Mouse (Mus musculus) spleen, adult 2 months (tissue): ENCODE results near the gene Gp1ba. TPM values are rescaled to one million over a fixed set of nuclear protein-coding genes. Genes with fewer than 3 reads are reported as not detected.

ENCODE experiments used
- DNase-seq, 2 experiments: peaks; one replicate each; pipeline versions ENCODE4 v3.0.0 to v3.0.0-alpha.2; 2012 to 2021; ENCODE audit warnings: low spot score in 2 of 2, low read depth in 1 of 2
- H3K27ac ChIP-seq: fragments of 200-500 bp; 2 replicates; pipeline ENCODE4 v1.5.1; 2012; ENCODE audit warnings: low read length, inconsistent platforms; ENCODE audit not compliant: insufficient read depth
- H3K27me3 ChIP-seq: fragments of 200-500 bp; 2 replicates; pipeline ENCODE4 v1.6.1; 2012; ENCODE audit warnings: mild to moderate bottlenecking, moderate library complexity, low read length, inconsistent platforms; ENCODE audit not compliant: control insufficient read depth, insufficient read depth
- H3K36me3 ChIP-seq: fragments of 200-500 bp; 2 replicates; pipeline ENCODE4 v1.6.1; 2012; ENCODE audit warnings: mild to moderate bottlenecking, low read length, inconsistent platforms; ENCODE audit not compliant: control insufficient read depth, insufficient read depth
- H3K4me1 ChIP-seq: fragments of 200-500 bp; 2 replicates; pipeline ENCODE4 v1.6.1; 2011; ENCODE audit warnings: inconsistent platforms; ENCODE audit not compliant: control insufficient read depth, insufficient read depth, insufficient read length
- H3K4me3 ChIP-seq: fragments of 200-500 bp; 2 replicates; pipeline ENCODE4 v1.5.1; 2011; ENCODE audit warnings: mild to moderate bottlenecking, inconsistent platforms; ENCODE audit not compliant: insufficient read depth, insufficient read length; ENCODE audit errors: extremely low read depth
- CTCF ChIP-seq: fragments of 200-500 bp; IDR thresholded peaks from 2 replicates; pipeline ENCODE4 v1.5.1; 2011; ENCODE audit warnings: mild to moderate bottlenecking, inconsistent platforms; ENCODE audit not compliant: insufficient read depth, insufficient read length, insufficient replicate concordance; ENCODE audit errors: extremely low read depth
- POLR2A ChIP-seq: fragments of 200-500 bp; IDR thresholded peaks from 2 replicates; pipeline ENCODE4 v1.6.1; 2011; ENCODE audit warnings: low read depth, low read length, inconsistent platforms
- WGBS: fragments of 180-500 bp; shearing (Covaris S2); methylation state at CpG from one replicate; pipeline ENCODE4 v1.1.7; 2018; 5-methylcytosine and 5-hydroxymethylcytosine counted together
- polyA plus RNA-seq: library from polyadenylated mRNA; depleted of rRNA; stranded (reverse); fragments of >200 nt; gene quantifications from 2 replicates; pipeline ENCODE4 v1.2.3, GENCODE M21; 2012

The Gp1ba gene
- polyA plus RNA-seq, 1 experiment, result 9.3 TPM

DNA sequence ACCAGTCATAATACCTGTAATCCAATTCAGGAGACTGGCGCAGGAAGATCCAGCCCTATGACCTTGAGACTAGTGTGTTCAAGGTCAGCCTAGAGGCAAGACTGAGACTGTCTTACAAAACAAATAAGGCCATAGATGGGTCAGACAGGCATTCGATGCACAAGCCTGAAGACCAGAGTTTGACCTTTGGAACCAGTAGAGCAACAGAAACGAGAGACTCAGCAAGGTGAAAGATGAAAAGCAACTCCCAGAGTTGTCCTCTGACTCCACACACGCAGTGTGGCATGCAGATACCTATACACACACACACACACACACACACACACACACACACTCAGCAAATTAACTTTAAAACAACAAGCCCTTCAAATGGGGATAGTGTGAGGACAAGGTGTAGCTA, 12.0 kb upstream of the Gp1ba start:
- Histone ChIP-seq H3K27me3 (no peaks in the 10 kb centered on the region), H3K4me3 (no peak overlapping the region), H3K36me3 (no peaks in the 10 kb centered on the region), H3K27ac (no peak overlapping the region), H3K4me1 (no peaks in the 10 kb centered on the region)
- no peak for TF ChIP-seq POLR2A
- TF ChIP-seq CTCF, result no peak
- 73% methylated on average over 4 of the region's 4 CpGs for WGBS
- no peak for DNase-seq

DNA sequence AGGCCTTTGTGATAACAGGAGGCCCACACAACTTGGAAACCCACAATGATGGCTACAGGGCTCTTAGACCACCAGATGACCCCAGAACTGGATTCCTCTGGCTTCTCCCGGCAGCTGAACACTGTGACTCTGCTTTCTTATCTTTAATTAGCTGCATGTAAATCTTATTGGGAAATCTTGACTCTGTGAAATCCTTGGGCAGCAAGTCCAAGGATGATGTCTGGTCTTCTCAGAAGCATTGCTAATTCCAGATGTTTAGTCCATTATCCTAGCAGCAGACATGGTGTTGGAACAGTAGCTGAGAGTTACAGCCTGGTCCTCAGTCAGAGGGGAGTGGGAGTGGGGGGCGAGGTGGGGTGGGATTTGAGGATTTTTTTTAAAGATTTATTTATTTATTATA, 10.5 kb upstream of the Gp1ba start:
- TF ChIP-seq CTCF, result no peak
- no peak for TF ChIP-seq POLR2A
- Histone ChIP-seq H3K4me3 (no peak overlapping the region), H3K27ac (no peak overlapping the region), H3K27me3 (no peaks in the 10 kb centered on the region), H3K4me1 (no peaks in the 10 kb centered on the region), H3K36me3 (no peaks in the 10 kb centered on the region)
- no peak for DNase-seq
- 67% methylated on average over 2 of the region's 2 CpGs for WGBS

DNA sequence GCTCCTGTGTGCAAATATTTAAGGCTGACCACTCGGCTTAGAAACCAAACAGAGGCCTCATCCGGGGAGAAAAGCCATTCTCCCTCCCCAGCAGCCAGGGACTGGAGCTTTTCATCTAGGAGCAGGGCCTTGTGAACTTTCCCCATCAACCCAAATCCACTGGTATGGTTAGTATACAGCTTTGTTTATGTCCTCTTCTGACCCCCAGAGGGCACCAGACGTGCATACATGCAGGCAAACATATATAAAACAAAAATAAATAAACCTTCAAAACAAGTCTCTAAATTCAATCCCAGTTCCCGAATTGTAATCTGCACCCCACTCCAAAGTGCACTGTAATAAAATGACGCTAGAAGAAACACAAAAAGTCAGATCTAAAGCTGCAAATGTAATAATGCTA, 9.4 kb upstream of the Gp1ba start:
- no peaks in the 10 kb centered on the region for H3K36me3 ChIP-seq
- peak in 1 of 2 experiments; percentile 33 for DNase-seq
- 60% methylated on average over 5 of the region's 5 CpGs for WGBS
- H3K4me1 ChIP-seq, result no peaks in the 10 kb centered on the region
- no peaks in the 10 kb centered on the region for H3K27me3 ChIP-seq
- H3K27ac ChIP-seq, result no peak overlapping the region
- no peak overlapping the region for H3K4me3 ChIP-seq
- peak; percentile 27; the same call in 1 of the 2 replicates for TF ChIP-seq CTCF
- no peak for TF ChIP-seq POLR2A

DNA sequence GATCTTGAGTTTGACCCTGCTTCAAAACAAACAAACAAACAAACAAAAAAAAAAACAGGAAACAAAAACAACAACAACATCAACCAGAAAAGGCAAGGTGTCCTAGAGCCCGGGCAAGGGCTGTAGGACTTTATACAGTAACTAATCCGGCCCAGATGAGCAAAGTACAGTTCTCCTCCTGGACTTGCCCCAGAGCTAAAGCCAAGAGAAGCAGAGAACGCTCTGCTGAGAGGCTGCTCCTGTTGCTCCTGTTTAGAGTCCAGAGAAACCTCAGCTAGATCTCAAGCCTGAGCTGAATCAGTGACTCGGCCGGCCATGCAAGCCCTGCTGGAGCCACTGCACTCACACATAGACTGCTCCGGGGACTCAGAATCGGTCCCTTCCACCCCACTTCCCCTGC, 8.8 kb upstream of the Gp1ba start:
- 63% methylated on average over 7 of the region's 7 CpGs for WGBS

DNA sequence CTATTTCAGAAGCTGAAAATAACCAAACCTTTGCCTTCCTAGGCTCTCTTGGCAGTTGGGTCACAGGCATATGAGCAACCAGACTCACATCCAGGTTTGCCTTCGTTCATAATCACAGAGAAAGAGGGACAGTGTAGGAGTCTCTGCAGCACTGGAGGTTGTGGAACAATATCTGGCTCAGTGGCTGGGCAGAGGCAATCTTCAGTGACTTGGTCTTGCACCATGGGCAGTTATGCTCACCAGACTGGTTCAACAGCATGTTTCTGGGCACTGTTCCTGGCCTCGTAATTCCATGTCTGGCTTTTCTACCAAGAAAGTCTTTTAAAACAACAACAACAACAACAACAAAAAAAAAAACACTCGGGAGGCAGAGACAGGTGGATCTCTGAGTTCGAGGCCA, 3.3 kb upstream of the Gp1ba start:
- TF ChIP-seq POLR2A (no peak), CTCF (no peak)
- Histone ChIP-seq H3K27me3 (no peaks in the 10 kb centered on the region), H3K4me1 (no peaks in the 10 kb centered on the region), H3K27ac (no peak overlapping the region), H3K36me3 (no peaks in the 10 kb centered on the region), H3K4me3 (no peak overlapping the region)
- WGBS, result 92% methylated on average over 4 of the region's 4 CpGs
- DNase-seq, result no peak

More for the DNA sequence above, 8.8 kb upstream of the Gp1ba start:
- no peak for DNase-seq
- TF ChIP-seq CTCF (no peak), POLR2A (no peak)
- no peaks in the 10 kb centered on the region for H3K36me3 ChIP-seq
- no peak overlapping the region for H3K27ac ChIP-seq
- no peaks in the 10 kb centered on the region for H3K4me1 ChIP-seq
- no peak overlapping the region for H3K4me3 ChIP-seq
- H3K27me3 ChIP-seq, result no peaks in the 10 kb centered on the region

DNA sequence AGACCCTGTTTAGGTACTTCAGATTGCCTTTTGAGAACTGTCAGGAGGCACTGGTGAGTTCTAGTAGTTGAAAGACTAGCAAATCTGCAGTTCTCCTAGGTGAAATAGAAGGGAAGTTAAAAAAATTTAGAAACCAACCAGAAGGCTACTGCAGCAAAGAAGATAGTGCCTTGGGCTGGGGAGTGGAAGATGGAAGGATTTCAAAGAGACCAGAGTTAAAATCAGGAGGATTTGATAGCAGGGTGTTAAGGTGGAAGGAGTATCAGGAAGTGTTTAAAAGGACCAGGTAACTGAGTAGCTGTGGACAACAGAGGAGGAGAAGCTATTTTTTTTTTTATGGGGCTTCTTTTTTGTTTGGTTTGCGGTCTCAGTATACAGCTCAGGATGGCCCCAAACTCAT, 1.2 kb upstream of the Gp1ba start:
- H3K36me3 ChIP-seq, result no peaks in the 10 kb centered on the region
- no peak overlapping the region for H3K4me3 ChIP-seq
- WGBS, result 92% methylated on average over 1 of the region's 1 CpGs

DNA sequence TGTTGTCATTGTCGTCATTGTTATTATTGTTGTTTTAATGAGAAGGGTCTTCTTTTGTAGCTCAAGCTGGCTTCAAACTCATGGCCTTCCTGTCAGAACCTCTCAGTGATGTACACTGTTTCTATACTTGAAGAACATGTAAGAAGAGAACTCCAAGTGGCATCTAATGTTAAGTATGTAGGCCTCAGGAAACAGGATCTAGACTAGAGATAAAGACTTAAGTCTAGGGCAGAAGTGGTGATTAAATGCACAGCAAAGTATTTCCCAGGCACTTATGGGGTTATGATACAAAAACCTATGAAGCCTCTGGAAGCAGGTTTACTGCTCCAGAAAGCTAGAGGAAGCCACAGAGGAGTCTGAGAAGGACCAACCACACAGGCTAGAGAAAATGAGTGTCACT, 629 bp upstream of the Gp1ba start:
- H3K4me3 ChIP-seq, result no peak overlapping the region
- 69% methylated on average over 1 of the region's 1 CpGs for WGBS
- H3K4me1 ChIP-seq, result no peaks in the 10 kb centered on the region
- DNase-seq, result no peak
- TF ChIP-seq POLR2A (no peak), CTCF (no peak)
- no peaks in the 10 kb centered on the region for H3K36me3 ChIP-seq
- no peak overlapping the region for H3K27ac ChIP-seq
- H3K27me3 ChIP-seq, result no peaks in the 10 kb centered on the region

More for the DNA sequence above, 1.2 kb upstream of the Gp1ba start:
- H3K4me1 ChIP-seq, result no peaks in the 10 kb centered on the region
- H3K27me3 ChIP-seq, result no peaks in the 10 kb centered on the region
- DNase-seq, result no peak
- no peak overlapping the region for H3K27ac ChIP-seq
- TF ChIP-seq CTCF (no peak), POLR2A (no peak)

DNA sequence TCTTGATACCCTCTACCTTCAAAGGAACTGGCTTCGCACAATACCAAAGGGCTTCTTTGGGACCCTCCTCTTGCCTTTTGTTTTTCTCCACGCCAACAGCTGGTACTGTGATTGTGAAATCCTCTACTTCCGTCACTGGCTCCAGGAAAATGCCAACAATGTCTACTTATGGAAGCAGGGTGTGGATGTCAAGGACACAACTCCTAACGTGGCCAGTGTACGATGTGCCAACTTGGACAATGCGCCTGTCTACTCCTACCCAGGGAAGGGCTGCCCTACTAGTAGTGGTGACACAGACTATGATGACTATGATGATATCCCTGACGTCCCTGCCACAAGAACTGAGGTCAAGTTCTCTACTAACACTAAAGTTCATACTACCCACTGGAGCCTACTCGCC, 1.1 kb downstream of the Gp1ba start:
- Histone ChIP-seq H3K4me1 (no peaks in the 10 kb centered on the region), H3K27me3 (no peaks in the 10 kb centered on the region), H3K27ac (no peak overlapping the region), H3K4me3 (no peak overlapping the region), H3K36me3 (peaks cover 6% of the 10 kb centered on the region)
- WGBS, result 87% methylated on average over 8 of the region's 8 CpGs
- no peak for DNase-seq
- TF ChIP-seq POLR2A (no peak), CTCF (no peak)
